Mouse (Mus musculus) limb, embryonic 14.5 days (tissue): ENCODE measurements around the gene 1110065P20Rik. TPM values are rescaled to one million over a fixed set of nuclear protein-coding genes. Genes with fewer than 3 reads are reported as not detected.
A peak's percentile ranks its signal among the peaks of the same experiment; 100 is the strongest.

Experiments
- ATAC-seq: fragments of 200-750 bp; cut with Nextera tagmentation; 2 replicates; pipeline ENCODE4 v1.8.0; 2017; ENCODE audit warnings: low read depth, moderate number of reproducible peaks, moderate TSS enrichment; ENCODE audit not compliant: low FRiP score
- DNase-seq: peaks from one replicate; pipeline ENCODE4 v3.0.0-alpha.2; 2015; ENCODE audit warnings: low spot score
- H3K27ac ChIP-seq: fragments of 300-500 bp; sonication (generic); replicated peaks from 2 replicates; pipeline ENCODE4 v1.5.1; 2014; ENCODE audit warnings: low read depth, mild to moderate bottlenecking, low read length, moderate library complexity, mixed read lengths
- H3K27me3 ChIP-seq: fragments of 300-500 bp; sonication (generic); 2 replicates; pipeline ENCODE4 v1.6.1; 2014; ENCODE audit warnings: low read length, mixed read lengths; ENCODE audit not compliant: control insufficient read depth, insufficient read depth
- H3K36me3 ChIP-seq: fragments of 300-500 bp; sonication (generic); 2 replicates; pipeline ENCODE4 v1.6.1; 2014; ENCODE audit warnings: mild to moderate bottlenecking, low read length, moderate library complexity, mixed read lengths; ENCODE audit not compliant: control insufficient read depth, insufficient read depth
- H3K4me1 ChIP-seq: fragments of 300-500 bp; sonication (generic); 2 replicates; pipeline ENCODE4 v1.6.1; 2014; ENCODE audit warnings: antibody characterized with exemption, low read length, mixed read lengths; ENCODE audit not compliant: control insufficient read depth, insufficient read depth
- H3K4me2 ChIP-seq: fragments of 300-500 bp; sonication (generic); replicated peaks from 2 replicates; pipeline ENCODE4 v1.6.1; 2014; ENCODE audit warnings: low read depth, mild to moderate bottlenecking, low read length, moderate library complexity; ENCODE audit not compliant: severe bottlenecking
- H3K4me3 ChIP-seq: fragments of 300-500 bp; sonication (generic); replicated peaks from 2 replicates; pipeline ENCODE4 v1.5.1; 2014; ENCODE audit warnings: low read length
- H3K9ac ChIP-seq: fragments of 300-500 bp; sonication (generic); 2 replicates; pipeline ENCODE4 v1.6.1; 2014; ENCODE audit warnings: mild to moderate bottlenecking, low read depth, low read length, moderate library complexity; ENCODE audit not compliant: severe bottlenecking
- H3K9me3 ChIP-seq: fragments of 300-500 bp; sonication (generic); 2 replicates; pipeline ENCODE4 v1.6.1; 2016; ENCODE audit warnings: low read length; ENCODE audit not compliant: control insufficient read depth
- POLR2A ChIP-seq: fragments of 200-500 bp; IDR thresholded peaks from 2 replicates; pipeline ENCODE4 v1.8.0; 2012; ENCODE audit warnings: inconsistent platforms, mild to moderate bottlenecking, moderate library complexity, borderline replicate concordance; ENCODE audit not compliant: insufficient read depth, insufficient read length; ENCODE audit errors: extremely low read depth
- WGBS: fragments of 180-500 bp; shearing (Covaris S2); extraction: QIAGEN DNeasy Blood & Tissue Kit; methylation state at CpG from one replicate; pipeline ENCODE4 v1.1.7; 2014; 5-methylcytosine and 5-hydroxymethylcytosine counted together
- polyA plus RNA-seq, 2 experiments: library from polyadenylated mRNA; depleted of rRNA in 1 of 2; stranded (reverse) in 1 of 2; unstranded in 1 of 2; fragments of >200 nt; fragmentation: Nextera tagmentation in 1 of 2; extraction: Ambion mirVana in 1 of 2; gene quantifications; 2 replicates each; pipeline versions ENCODE4 v1.2.1 to v1.2.3; 2012 to 2014

1110065P20Rik gene
- polyA plus RNA-seq, 2 experiments: 63.4 to 67.5 TPM

DNA sequence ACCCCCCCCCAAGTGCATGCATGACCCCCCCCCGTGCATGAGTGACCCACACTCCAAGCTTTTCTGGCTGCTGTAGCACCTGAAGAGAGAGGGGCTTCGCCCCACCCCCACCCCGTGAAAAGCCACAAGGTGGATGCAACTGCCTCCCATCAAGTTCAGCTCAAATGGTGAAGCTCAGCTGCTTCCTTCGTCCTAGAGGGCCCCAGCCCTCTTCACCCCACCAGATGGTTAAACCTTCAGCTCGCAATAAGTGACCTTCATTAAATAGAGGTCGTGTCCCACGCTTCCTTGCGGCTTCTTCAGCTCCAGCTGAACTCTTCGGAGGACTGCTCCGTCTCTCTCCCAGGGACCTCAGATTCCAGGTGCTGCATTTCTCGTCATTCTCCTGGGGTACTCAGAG, 29.6 kb upstream of the 1110065P20Rik start, which contains the start of gene Epha10:
TSS of gene Epha10 (plus strand) at position 301 of the 400 bp plus-strand sequence.
- Histone ChIP-seq H3K4me1 (0 out of 2 replicates have a peak, but pooled peaks cover 7% of the 10 kb centered on the region), H3K9ac (no peak within 1 kb of the TSS), H3K36me3 (no peaks in the 10 kb centered on the region), H3K9me3 (no peaks in the 10 kb centered on the region), H3K4me2 (peak within 1 kb of the TSS; percentile 43), H3K4me3 (peak within 1 kb of the TSS; percentile 25), H3K27ac (no peak within 1 kb of the TSS), H3K27me3 (peaks cover 51% of the 10 kb centered on the region)
- ATAC-seq (no peak), DNase-seq (no peak)
- 3% methylated on average over 11 of the region's 11 CpGs for WGBS
- TF ChIP-seq POLR2A: no peak

DNA sequence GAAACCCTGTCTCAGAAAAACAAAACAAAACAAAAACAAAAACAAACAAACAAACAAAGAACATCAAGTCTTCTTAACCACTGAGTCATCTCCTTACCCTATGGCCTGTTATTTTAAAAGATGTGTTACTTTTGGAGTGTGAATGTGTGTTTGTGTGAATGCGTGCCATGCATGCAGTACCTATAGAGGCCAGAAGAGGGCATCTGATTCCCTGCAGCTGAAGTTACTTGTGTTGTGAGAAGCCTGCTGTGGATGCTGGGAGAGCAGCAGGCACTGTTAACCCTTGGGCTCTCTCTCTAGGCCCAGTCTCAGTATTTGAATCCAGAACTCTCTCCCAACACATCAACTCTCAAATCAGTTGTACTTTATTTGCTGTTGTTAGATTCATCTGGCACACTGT, 21.7 kb upstream of the 1110065P20Rik start:
- ATAC-seq: no peak
- H3K36me3 ChIP-seq: no peaks in the 10 kb centered on the region
- H3K4me3 ChIP-seq: no peak overlapping the region
- no peak overlapping the region for H3K4me2 ChIP-seq
- H3K27me3 ChIP-seq: no peaks in the 10 kb centered on the region
- H3K9ac ChIP-seq: no peak overlapping the region
- no peaks in the 10 kb centered on the region for H3K9me3 ChIP-seq
- no peaks in the 10 kb centered on the region for H3K4me1 ChIP-seq
- H3K27ac ChIP-seq: no peak overlapping the region
- WGBS: 100% methylated on average over 1 of the region's 1 CpGs
- DNase-seq: no peak
- TF ChIP-seq POLR2A: no peak

DNA sequence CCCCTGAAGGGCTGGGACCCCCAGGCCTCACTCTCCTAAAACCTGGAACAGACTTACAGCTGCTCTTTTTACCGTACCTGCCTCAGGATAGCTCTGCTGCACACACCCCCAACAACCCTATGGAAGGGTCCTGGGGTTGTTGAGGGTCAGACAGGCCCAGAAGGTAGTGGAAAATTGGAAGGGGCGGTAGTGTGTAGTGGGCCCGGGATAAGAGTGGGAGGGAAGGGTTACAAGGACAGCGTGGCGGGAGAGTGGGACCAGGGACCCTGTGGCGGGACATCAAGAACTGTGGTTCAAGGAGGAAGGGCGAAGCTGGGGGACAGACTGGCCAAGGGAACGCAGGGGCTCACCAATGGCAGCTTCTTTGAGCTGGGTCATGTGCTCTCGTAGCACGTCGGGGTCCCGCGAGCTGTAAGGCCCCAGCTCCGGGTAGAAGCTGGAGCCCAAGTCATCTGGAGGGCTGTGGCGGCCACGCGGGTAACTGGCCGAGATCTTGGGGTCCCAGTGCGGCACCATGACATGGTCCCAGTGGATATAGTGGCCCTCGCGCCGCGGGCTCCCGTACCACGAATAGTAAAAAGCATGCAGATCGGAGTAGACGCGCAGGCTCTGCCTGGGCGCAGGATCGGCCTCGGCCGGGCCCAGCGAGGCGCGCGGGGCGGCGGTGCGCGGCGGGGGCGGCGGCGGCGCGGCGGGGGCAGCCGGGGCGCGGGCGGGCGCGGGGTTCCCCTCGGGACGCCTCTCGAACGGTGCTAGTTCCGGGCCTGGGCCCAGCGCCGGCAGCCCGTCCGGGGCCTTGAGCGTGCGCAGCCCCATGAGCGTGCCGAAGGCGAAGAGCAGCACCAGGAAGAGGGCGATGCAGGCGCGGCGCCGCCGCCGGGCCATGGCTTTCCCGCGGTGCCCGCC, 10.5 kb upstream of the 1110065P20Rik start, which contains the start of gene Maneal:
TSS of gene Maneal (minus strand) at position 889 of the 906 bp plus-strand sequence.
- TF ChIP-seq POLR2A: no peak
- H3K9me3 ChIP-seq: no peaks in the 10 kb centered on the region
- WGBS: 5% methylated on average over 29 of the region's 77 CpGs
- ATAC-seq: 0 out of 2 replicates have a peak, but pooled peaks have one; percentile 2
- peak within 1 kb of the TSS; percentile 76 for H3K4me2 ChIP-seq
- 0 out of 2 replicates have a peak, but pooled peaks cover 3% of the 10 kb centered on the region for H3K4me1 ChIP-seq
- H3K36me3 ChIP-seq: no peaks in the 10 kb centered on the region; the same call in 1 of the 2 replicates
- H3K4me3 ChIP-seq: peak within 1 kb of the TSS; percentile 47
- H3K27ac ChIP-seq: no peak within 1 kb of the TSS
- no peak for DNase-seq
- H3K9ac ChIP-seq: peak within 1 kb of the TSS; percentile 21
- peaks cover 28% of the 10 kb centered on the region for H3K27me3 ChIP-seq

DNA sequence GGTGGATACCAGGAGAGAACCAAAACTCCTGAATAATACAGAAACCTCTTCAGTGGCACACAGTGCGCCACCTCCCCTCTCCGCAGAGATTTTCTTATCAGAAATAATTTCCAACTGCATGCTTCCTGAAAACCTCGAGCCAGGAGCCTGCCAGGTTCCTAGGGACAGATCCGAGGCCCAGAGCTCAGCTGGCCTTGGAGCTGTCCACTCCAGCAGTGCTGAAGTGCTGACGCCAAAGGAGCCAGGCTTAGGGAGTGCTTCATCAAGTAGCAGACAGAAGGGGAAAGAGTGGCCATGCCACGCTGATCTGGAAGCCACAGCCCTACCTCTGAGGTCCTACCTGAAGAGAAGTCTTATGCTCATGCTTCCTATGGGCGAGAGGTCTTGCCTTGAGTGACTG, 9.4 kb upstream of the 1110065P20Rik start:
- DNase-seq (peak; percentile 86), ATAC-seq (no peak; the same call in 1 of the 2 replicates)
- Histone ChIP-seq H3K9ac (no peak overlapping the region), H3K27me3 (peaks cover 28% of the 10 kb centered on the region), H3K4me2 (no peak overlapping the region), H3K9me3 (no peaks in the 10 kb centered on the region), H3K4me1 (0 out of 2 replicates have a peak, but pooled peaks cover 3% of the 10 kb centered on the region), H3K27ac (no peak overlapping the region), H3K4me3 (no peak overlapping the region), H3K36me3 (peaks cover 6% of the 10 kb centered on the region)
- 5% methylated on average over 7 of the region's 7 CpGs for WGBS
- no peak for TF ChIP-seq POLR2A

DNA sequence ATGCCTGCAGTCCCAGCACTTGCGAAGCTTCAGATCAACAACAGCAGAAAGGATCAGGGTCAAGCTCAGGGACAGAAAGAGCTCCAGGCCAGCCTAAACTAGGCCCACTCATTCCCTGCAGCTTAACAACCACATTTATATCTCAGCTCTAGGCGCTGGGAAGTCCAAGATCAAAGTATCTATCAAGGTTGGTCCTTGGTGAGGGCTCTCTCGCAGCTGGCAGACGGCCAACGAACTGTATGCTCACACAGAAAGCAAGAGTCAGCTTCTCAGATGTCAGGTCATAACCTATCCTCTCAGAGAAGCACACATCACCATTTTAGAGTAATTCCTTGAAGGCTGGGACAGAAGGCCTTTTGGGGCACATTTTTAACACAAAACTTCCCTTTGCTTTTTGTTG, 7.4 kb upstream of the 1110065P20Rik start:
- H3K4me1 ChIP-seq: 0 out of 2 replicates have a peak, but pooled peaks cover 3% of the 10 kb centered on the region
- H3K27ac ChIP-seq: no peak overlapping the region
- WGBS: 67% methylated on average over 5 of the region's 5 CpGs
- no peak for ATAC-seq
- DNase-seq: no peak
- no peak overlapping the region for H3K4me2 ChIP-seq
- H3K27me3 ChIP-seq: peaks cover 24% of the 10 kb centered on the region
- H3K9me3 ChIP-seq: no peaks in the 10 kb centered on the region
- no peak for TF ChIP-seq POLR2A
- peaks cover 25% of the 10 kb centered on the region for H3K36me3 ChIP-seq
- H3K9ac ChIP-seq: no peak overlapping the region
- H3K4me3 ChIP-seq: no peak overlapping the region
